Mouse (Mus musculus): ENCODE results near the gene Pgam1. TPM values are rescaled to one million over a fixed set of nuclear protein-coding genes. Genes with fewer than 3 reads are reported as not detected.
A peak's percentile ranks its signal among the peaks of the same experiment; 100 is the strongest.

Gene Pgam1
- polyA plus RNA-seq, 1 experiment: 552 TPM

- no peak overlapping the region for H3K4me2 ChIP-seq (ENCODE audit: low read depth)
- H3K4me3 ChIP-seq: no peak overlapping the region
- H3K79me2 ChIP-seq (ENCODE audit: control insufficient read depth, insufficient read depth): no peaks in the 10 kb centered on the region
- H3ac ChIP-seq (ENCODE audit: control insufficient read depth, insufficient read length): no peak overlapping the region
- H3K36me3 ChIP-seq (ENCODE audit: control insufficient read depth, insufficient read depth): peaks cover 61% of the 10 kb centered on the region
- TF ChIP-seq E2F4 (IDR thresholded peaks at IDR 0.05; ENCODE audit: insufficient read depth) (no peak), SRF (IDR thresholded peaks at IDR 0.05; ENCODE audit: control insufficient read depth, insufficient read length, low read depth) (no peak), POLR2A (IDR thresholded peaks at IDR 0.05; ENCODE audit: insufficient read length, low read depth) (no peak), MYOG (IDR thresholded peaks at IDR 0.05; ENCODE audit: control insufficient read depth in 1 of 3, insufficient read depth in 1 of 3, insufficient read length in 2 of 3, low read depth in 2 of 3) (peak in 2 of 3 experiments; percentile 64 to 84), USF1 (IDR thresholded peaks at IDR 0.05; ENCODE audit: low read depth) (no peak), TCF3 (IDR thresholded peaks at IDR 0.05; ENCODE audit: insufficient read length, low read depth) (no peak), TCF12 (IDR thresholded peaks at IDR 0.05; ENCODE audit: insufficient read depth, poor library complexity, severe bottlenecking) (peak; percentile 73), MAX (IDR thresholded peaks at IDR 0.05; ENCODE audit: low read depth) (no peak), MYOD1 (IDR thresholded peaks at IDR 0.05; ENCODE audit: control insufficient read depth in 1 of 3, insufficient read length in 2 of 3, low read depth in 2 of 3) (peak in 2 of 3 experiments; percentile 95 to 96), POLR2AphosphoS2 (IDR thresholded peaks at IDR 0.05; ENCODE audit: insufficient read length, low read depth) (no peak), CEBPB (IDR thresholded peaks at IDR 0.05; ENCODE audit: insufficient read depth, poor library complexity, severe bottlenecking) (no peak), REST (IDR thresholded peaks at IDR 0.05; ENCODE audit: insufficient read depth, insufficient read length) (no peak)
- no peaks in the 10 kb centered on the region for H3K27me3 ChIP-seq (ENCODE audit: control insufficient read depth, insufficient read depth, insufficient read length)
Observed at GRCm38 (mm10) chr19:41953574-41953973, 41.9 kb downstream of the Pgam1 start.

Other genes with a start within 250 kb of the Pgam1 start
- 0.80 TPM for gene Slit1, start 168.3 kb upstream of the Pgam1 start, polyA plus RNA-seq (2012; fragmentation: generic; extraction: Trizol)
- 4.4 TPM for gene Arhgap19, start 109.9 kb upstream of the Pgam1 start, polyA plus RNA-seq (2012; fragmentation: generic; extraction: Trizol)
- 0.19 TPM for gene Frat1, start 82.0 kb upstream of the Pgam1 start, polyA plus RNA-seq (2012; fragmentation: generic; extraction: Trizol)
- gene Frat2, start 63.8 kb upstream of the Pgam1 start, polyA plus RNA-seq (2012; fragmentation: generic; extraction: Trizol): 0.79 TPM
- gene Rrp12, start 15.8 kb upstream of the Pgam1 start, polyA plus RNA-seq (2012; fragmentation: generic; extraction: Trizol): 45.4 TPM
- gene Exosc1, start 21.5 kb downstream of the Pgam1 start, polyA plus RNA-seq (2012; fragmentation: generic; extraction: Trizol): 49.4 TPM
- gene Zdhhc16, start 21.6 kb downstream of the Pgam1 start, polyA plus RNA-seq (2012; fragmentation: generic; extraction: Trizol): 124 TPM
- 34.2 TPM for gene Mms19, start 69.2 kb downstream of the Pgam1 start, polyA plus RNA-seq (2012; fragmentation: generic; extraction: Trizol)
- gene Ubtd1, start 69.8 kb downstream of the Pgam1 start, polyA plus RNA-seq (2012; fragmentation: generic; extraction: Trizol): 141 TPM
- 110 TPM for gene Ankrd2, start 124.1 kb downstream of the Pgam1 start, polyA plus RNA-seq (2012; fragmentation: generic; extraction: Trizol)
- gene Hoga1, start 133.7 kb downstream of the Pgam1 start, polyA plus RNA-seq (2012; fragmentation: generic; extraction: Trizol): 2.4 TPM
- gene 4933411K16Rik, start 140.3 kb downstream of the Pgam1 start, polyA plus RNA-seq (2012; fragmentation: generic; extraction: Trizol): 0.30 TPM
- 32.3 TPM for gene Morn4, start 174.4 kb downstream of the Pgam1 start, polyA plus RNA-seq (2012; fragmentation: generic; extraction: Trizol)
- 37.5 TPM for gene Pi4k2a, start 178.5 kb downstream of the Pgam1 start, polyA plus RNA-seq (2012; fragmentation: generic; extraction: Trizol)
- 128 TPM for gene Avpi1, start 217.1 kb downstream of the Pgam1 start, polyA plus RNA-seq (2012; fragmentation: generic; extraction: Trizol)
- 36.1 TPM for gene Marveld1, start 235.5 kb downstream of the Pgam1 start, polyA plus RNA-seq (2012; fragmentation: generic; extraction: Trizol)